Mouse (Mus musculus) embryo, embryonic 11 days (tissue): ENCODE data around the gene Ikbke.
A peak's percentile ranks its signal among the peaks of the same experiment; 100 is the strongest.
"Not testable (repeated sequence)": the region's sequence is repeated elsewhere in the genome, so short reads cannot be mapped to it uniquely, and the experiment has no call there.

ENCODE experiments used
- DNase-seq: peaks from one replicate; pipeline ENCODE4 v3.0.0-alpha.2; 2015

Gene Ikbke

DNA sequence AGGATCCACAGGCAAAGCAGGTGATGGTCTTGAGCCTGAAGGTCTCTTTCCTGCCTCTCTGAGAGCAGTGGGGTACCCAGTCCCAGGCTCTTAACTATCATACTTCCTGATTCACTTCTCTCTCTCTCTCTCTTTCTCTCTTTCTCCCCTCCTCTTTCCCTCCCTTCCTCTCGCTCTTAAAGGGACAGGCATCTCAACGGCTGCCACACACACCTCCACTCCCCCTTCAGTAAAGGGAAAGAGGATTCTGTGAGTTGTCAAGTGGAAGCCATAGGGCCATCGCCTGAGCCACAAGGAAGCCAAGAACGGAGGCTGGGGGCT lies at the start of gene Ikbke:
Ikbke (minus strand) TSS at position 151 of the 321 bp plus-strand sequence.
- DNase-seq, result no peak

DNA sequence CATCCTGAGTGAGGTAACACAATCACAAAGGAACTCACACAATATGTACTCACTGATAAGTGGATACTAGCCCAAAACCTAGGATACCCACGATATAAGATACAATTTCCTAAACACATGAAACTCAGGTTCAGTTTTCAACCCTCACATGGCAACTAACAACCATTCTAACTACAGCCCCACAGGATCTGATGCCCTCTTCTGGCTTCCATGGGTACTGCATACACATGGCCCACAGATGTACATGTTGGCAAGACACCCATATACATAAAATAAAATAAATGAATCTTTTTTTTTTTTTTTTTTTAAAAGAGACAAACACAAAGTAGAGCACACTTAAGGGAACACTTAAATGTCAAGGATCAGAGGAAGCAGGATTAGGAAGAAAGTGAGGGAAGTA lies 49.7 kb upstream of the Ikbke start:
- DNase-seq, result not testable (repeated sequence)

DNA sequence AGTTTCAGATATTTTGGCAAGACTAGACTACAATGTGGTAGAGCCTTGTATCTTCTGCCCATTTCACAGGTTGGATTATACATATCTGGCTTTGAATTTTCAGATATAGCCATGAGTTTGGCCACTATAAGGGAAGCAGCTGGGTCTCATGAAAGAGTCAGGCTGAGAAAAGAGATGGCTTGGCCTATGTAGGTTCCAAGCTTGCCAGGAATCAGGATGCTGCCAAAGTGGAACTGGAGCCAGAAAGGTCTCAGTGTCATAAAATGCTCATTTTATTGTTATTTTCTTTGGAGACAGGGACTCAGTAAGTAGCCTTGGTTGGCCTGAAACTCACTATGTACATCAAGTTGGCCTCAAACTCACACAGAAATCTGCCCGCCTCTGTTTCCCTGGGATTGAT lies 47.8 kb upstream of the Ikbke start:
- DNase-seq, result no peak

DNA sequence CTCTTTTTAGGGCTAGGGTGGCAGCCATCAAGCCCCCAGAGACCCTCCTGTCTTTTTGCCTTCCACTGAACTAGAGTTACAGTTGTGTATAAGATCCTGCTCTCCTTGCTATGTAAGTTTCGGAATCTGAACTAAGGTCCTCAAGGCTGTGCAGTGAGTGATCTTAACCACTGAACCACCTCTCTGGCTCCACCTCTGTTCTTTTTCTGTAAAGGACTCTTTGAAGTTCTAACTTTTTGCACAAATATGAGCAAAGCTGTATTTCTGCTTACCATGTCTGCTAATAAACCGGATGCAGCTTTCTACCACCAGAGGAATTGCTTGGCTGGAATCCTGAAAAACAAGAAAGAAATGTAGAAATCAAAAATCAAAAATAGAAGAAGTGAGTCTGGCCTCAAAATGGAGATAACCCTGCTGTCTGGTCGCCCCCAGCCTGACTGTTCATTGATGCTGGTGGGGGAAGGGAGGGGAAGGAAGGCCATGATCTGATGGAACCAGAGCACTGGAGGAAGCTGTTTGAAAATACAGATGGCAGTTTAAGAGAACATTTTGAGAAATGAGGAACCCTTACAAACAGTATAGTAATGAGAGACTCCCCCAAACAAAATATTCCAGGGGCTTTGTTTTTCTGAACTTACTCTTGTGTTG lies 45.5 kb upstream of the Ikbke start:
- DNase-seq, result no peak

- no peak for DNase-seq
These were observed 40.4 kb upstream of the Ikbke start for GRCm38 (mm10) chr1:131319598-131320330.

- no peak for DNase-seq
These were observed 39.0 kb upstream of the Ikbke start for GRCm38 (mm10) chr1:131318397-131318796.

DNA sequence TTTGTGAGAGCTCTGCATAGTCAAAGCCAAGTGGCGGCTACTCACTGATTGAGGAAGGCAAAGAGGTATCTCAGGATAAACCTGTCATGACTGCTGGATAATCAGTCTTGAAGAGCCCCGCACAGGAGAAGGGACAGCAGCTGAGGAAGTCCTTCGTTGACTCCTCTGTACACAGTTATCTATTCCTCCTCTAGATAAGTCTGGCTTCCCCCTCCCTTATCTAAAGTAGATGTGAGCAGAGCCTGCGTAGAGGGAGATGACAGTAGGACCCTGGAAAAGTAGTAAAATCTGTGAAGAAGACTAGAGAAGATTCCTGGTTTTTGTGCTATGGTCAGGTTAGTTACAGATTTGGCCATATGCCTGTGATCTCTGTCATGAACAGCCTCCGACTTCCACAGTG lies 38.2 kb upstream of the Ikbke start:
- no peak for DNase-seq

DNA sequence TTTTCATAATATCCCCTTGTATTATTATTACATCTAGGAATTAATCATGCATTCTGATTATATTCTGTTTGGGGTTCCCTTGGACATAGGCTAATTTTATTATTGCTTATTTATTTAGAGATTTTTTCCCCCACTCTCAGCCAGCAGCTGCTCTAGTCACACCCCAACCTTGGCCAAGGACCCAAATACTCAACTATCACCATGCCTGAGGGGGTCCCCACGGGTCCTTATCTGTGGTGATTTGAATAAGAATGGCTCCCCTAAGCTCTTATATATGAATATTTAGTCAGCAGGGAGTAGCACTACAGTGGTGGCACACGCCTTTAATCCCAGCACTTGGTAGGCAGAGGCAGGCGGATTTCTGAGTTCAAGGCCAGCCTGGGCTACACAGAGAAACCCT lies 31.9 kb upstream of the Ikbke start:
- DNase-seq, result no peak

- no peak for DNase-seq
These were observed 30.9 kb upstream of the Ikbke start for GRCm38 (mm10) chr1:131310237-131310818.

- DNase-seq, result no peak
These were observed 21.3 kb upstream of the Ikbke start for GRCm38 (mm10) chr1:131300750-131301149.

GRCm38 (mm10) chr1:131299788-131300187 lies 20.4 kb upstream of the Ikbke start:
- DNase-seq, result no peak

GRCm38 (mm10) chr1:131299240-131299639 lies 19.8 kb upstream of the Ikbke start:
- no peak for DNase-seq

- no peak for DNase-seq
These were observed 18.8 kb upstream of the Ikbke start for GRCm38 (mm10) chr1:131298171-131298570.

DNA sequence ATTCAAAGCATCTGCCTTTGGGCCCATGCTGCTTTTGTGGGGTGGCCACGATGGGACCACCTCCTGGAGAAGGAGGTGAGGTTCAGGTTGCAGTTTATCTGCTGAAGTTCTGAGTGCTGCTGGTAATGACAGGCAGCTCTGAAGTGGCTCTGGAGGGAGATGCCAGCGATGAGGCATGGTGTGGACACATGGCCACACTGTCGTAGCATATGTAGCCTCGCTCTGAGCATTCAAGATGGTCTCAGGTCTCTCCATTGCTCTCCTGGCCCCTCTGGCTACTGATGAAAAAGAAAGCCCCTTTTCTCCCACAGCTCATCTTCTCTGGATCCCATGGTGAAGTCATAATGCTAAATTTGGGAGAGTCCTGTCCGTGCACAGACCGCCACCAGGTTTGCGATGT lies 17.3 kb upstream of the Ikbke start:
- DNase-seq, result no peak

GRCm38 (mm10) chr1:131295200-131295599 lies 15.8 kb upstream of the Ikbke start:
- no peak for DNase-seq

GRCm38 (mm10) chr1:131293922-131294250 lies 14.5 kb upstream of the Ikbke start:
- DNase-seq, result no peak

- no peak for DNase-seq
These were observed 14.0 kb upstream of the Ikbke start for GRCm38 (mm10) chr1:131293221-131293921.

- DNase-seq, result peak; percentile 75
These were observed 11.2 kb upstream of the Ikbke start for GRCm38 (mm10) chr1:131290648-131291047.

- DNase-seq, result no peak
These were observed 9.5 kb upstream of the Ikbke start for GRCm38 (mm10) chr1:131288938-131289337.

DNA sequence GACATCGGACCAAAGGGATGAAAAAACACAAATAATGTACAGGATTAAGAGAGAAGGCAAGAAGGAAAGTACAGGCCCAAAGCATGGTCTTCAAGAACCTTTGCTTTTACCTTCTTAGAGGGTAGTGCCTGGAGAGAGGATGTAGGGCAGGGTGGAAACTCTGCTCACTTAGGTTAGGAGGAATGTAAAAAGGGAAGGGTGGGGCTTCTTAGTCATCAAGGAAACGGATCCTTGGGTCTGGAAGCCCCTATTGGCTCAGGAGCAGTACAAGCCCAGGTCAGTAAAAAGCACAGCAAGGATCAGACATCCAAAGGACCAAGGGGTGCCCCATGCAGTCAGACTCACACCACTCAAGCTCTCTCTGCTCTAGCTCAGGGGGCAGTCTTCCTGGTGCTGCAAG lies 7.9 kb upstream of the Ikbke start:
- no peak for DNase-seq

DNA sequence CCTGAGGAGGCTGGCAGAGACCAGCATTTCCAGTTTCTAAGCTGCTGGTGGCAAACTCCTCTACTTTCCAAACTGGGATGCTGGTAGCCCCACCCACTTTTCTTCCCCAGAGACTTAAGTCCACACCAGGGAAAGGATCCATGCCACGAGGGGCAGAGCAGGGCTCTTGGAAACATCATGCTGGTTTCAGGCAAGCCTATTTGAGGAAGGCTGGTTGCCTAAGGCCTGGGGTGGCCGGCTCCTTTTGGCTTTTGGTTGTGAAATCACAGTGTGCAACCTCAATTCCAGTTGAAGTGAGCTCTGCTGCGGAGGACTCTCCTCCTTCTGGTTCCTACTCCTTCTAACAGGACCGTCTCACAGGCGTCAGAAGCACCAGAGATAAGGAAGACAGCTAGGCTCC lies 7.4 kb upstream of the Ikbke start:
- no peak for DNase-seq

GRCm38 (mm10) chr1:131284616-131285015 lies 5.2 kb upstream of the Ikbke start:
- DNase-seq, result no peak

DNA sequence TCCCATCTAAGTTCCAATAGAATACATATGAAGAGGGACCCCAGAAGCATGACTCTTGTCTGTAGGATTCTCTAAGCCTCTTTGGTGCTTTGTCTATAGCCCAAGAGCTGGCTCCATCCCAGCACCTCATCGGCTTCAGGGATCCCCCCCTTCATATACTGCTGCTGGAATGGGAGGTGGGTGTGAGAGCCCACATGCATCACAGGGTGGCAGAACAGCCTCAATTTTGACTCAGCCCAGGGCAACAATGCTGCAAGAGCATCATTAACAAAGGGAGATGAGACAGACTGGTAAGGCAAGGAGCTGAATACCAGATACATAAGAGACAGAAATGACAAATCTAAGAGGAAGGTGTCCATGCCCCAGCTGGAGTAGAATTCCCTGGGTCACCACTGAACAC lies 4.8 kb upstream of the Ikbke start:
- DNase-seq, result no peak

DNA sequence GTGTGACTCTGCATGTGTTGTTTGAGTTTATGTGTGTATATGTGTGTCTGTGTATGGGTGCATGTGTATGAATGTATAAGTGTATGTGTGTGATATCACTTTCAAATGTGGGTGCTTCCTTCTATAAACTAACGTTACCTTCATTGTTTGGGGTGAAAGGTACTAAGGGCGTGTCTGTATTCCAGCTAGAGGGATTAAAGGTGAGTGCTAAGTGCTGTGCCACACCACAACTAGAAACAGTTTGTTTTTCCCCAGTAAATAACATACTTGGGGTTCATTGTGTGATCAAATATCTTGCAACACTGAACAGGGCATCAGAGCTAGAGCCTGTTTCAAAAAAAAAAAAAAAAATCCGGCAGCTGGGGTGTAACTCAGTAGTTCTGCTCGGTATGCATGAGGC lies 2.3 kb upstream of the Ikbke start:
- no peak for DNase-seq
